Mouse (Mus musculus): ENCODE data around the gene Antxr2. TPM values are rescaled to one million over a fixed set of nuclear protein-coding genes. Genes with fewer than 3 reads are reported as not detected.

The Antxr2 gene
- total RNA-seq, 2 experiments from 2014 or later = 16.2 to 19.3 TPM

GRCm38 (mm10) chr5:97851981-97852748 is 178.7 kb downstream of the Antxr2 start:
- intact Hi-C loops (cut with DNase I; ENCODE audit: low total_unique reads) = no loop called here
- DNase-seq = no peak

- intact Hi-C loops (cut with DNase I; ENCODE audit: low total_unique reads) = no loop called here
- DNase-seq = peak; percentile 40
Measured at GRCm38 (mm10) chr5:97847204-97847895, 183.5 kb downstream of the Antxr2 start.

GRCm38 (mm10) chr5:97846503-97846902 is 184.3 kb downstream of the Antxr2 start:
- intact Hi-C loops (cut with DNase I; ENCODE audit: low total_unique reads) = no loop called here

GRCm38 (mm10) chr5:97842016-97842415 is 188.8 kb downstream of the Antxr2 start:
- DNase-seq = no peak
- intact Hi-C loops (cut with DNase I; ENCODE audit: low total_unique reads) = no loop called here

More at GRCm38 (mm10) chr5:97846503-97846902, 184.3 kb downstream of the Antxr2 start:
- DNase-seq = no peak

- no peak for DNase-seq
- intact Hi-C loops (cut with DNase I; ENCODE audit: low total_unique reads) = no loop called here
Measured at GRCm38 (mm10) chr5:97839924-97840279, 190.9 kb downstream of the Antxr2 start.

GRCm38 (mm10) chr5:97839271-97839923 is 191.4 kb downstream of the Antxr2 start:
- DNase-seq = no peak
- intact Hi-C loops (cut with DNase I; ENCODE audit: low total_unique reads) = no loop called here

- DNase-seq = no peak
- intact Hi-C loops (cut with DNase I; ENCODE audit: low total_unique reads) = no loop called here
Measured at GRCm38 (mm10) chr5:97837333-97837732, 193.5 kb downstream of the Antxr2 start.

- intact Hi-C loops (cut with DNase I; ENCODE audit: low total_unique reads) = no loop called here
Measured at GRCm38 (mm10) chr5:97835418-97835817, 195.4 kb downstream of the Antxr2 start.

GRCm38 (mm10) chr5:97834770-97835169 is 196.1 kb downstream of the Antxr2 start:
- intact Hi-C loops (cut with DNase I; ENCODE audit: low total_unique reads) = no loop called here
- DNase-seq = peak; percentile 80

More at GRCm38 (mm10) chr5:97835418-97835817, 195.4 kb downstream of the Antxr2 start:
- no peak for DNase-seq

Other genes with a start within 250 kb of the Antxr2 start
- 1 to 10 TPM in 1 of 2 experiments, under 1 TPM in 1; 0.80 to 1.1 TPM for gene Prdm8, start 136.2 kb upstream of the Antxr2 start, total RNA-seq (2021)
- gene Fgf5, start 223.1 kb upstream of the Antxr2 start, total RNA-seq (2021) = under 1 TPM; 0.37 to 0.71 TPM

Measured in gastrocnemius, postnatal 14 days (tissue).